Mouse (Mus musculus) MEL (cell line): ENCODE results near the gene Nbas. TPM values are rescaled to one million over a fixed set of nuclear protein-coding genes. Genes with fewer than 3 reads are reported as not detected.

ENCODE experiments used
- DNase-seq: peaks from one replicate; pipeline ENCODE4 v3.0.0; 2011; ENCODE audit warnings: low read depth, low spot score
- H3K27ac ChIP-seq: 2 replicates; pipeline ENCODE4 v1.5.1; 2012; ENCODE audit warnings: low read depth, mild to moderate bottlenecking, control low read depth, low read length, moderate library complexity; ENCODE audit not compliant: control insufficient read depth
- H3K27me3 ChIP-seq, 2 experiments: fragments of 150-350 bp in 1 of 2; sonication (generic) in 1 of 2; 2 replicates each; pipeline ENCODE4 v1.6.1; 2012; ENCODE audit warnings: low read length in 2 of 2, mild to moderate bottlenecking in 2 of 2, improper control_type of control experiment in 1 of 2, moderate library complexity in 1 of 2; ENCODE audit not compliant: insufficient read depth in 2 of 2, control insufficient read depth in 1 of 2
- H3K36me3 ChIP-seq, 2 experiments: 2 replicates each; pipeline ENCODE4 v1.6.1; 2012 to 2014; ENCODE audit warnings: low read length in 2 of 2, improper control_type of control experiment in 1 of 2, inconsistent platforms in 1 of 2, mild to moderate bottlenecking in 1 of 2; ENCODE audit not compliant: insufficient read depth in 2 of 2, control insufficient read depth in 1 of 2
- H3K4me1 ChIP-seq, 2 experiments: fragments of 150-350 bp in 1 of 2; sonication (generic) in 1 of 2; 2 replicates each; pipeline ENCODE4 v1.6.1; 2012; ENCODE audit warnings: low read length in 2 of 2, improper control_type of control experiment in 1 of 2, mild to moderate bottlenecking in 1 of 2; ENCODE audit not compliant: insufficient read depth in 2 of 2, control insufficient read depth in 1 of 2
- H3K4me3 ChIP-seq, 2 experiments: fragments of 150-350 bp in 1 of 2; sonication (generic) in 1 of 2; 2 replicates each; pipeline ENCODE4 v1.5.1; 2012; ENCODE audit warnings: low read depth in 2 of 2, low read length in 2 of 2, mild to moderate bottlenecking in 2 of 2, moderate library complexity in 2 of 2, control low read depth in 1 of 2, improper control_type of control experiment in 1 of 2; ENCODE audit not compliant: control insufficient read depth in 1 of 2, insufficient read depth in 1 of 2
- H3K79me2 ChIP-seq: 2 replicates; pipeline ENCODE4 v1.6.1; 2012; ENCODE audit warnings: mild to moderate bottlenecking, low read length, moderate library complexity; ENCODE audit not compliant: control insufficient read depth, poor library complexity, insufficient read depth
- H3K9ac ChIP-seq: 2 replicates; pipeline ENCODE4 v1.6.1; 2012; ENCODE audit warnings: low read depth, mild to moderate bottlenecking, control low read depth, low read length, moderate library complexity; ENCODE audit not compliant: control insufficient read depth, poor library complexity, severe bottlenecking
- H3K9me3 ChIP-seq: fragments of 150-350 bp; sonication (generic); replicated peaks from 2 replicates; pipeline ENCODE4 v1.6.1; 2012; ENCODE audit warnings: mild to moderate bottlenecking, low read length, improper control_type of control experiment, moderate library complexity; ENCODE audit not compliant: insufficient read depth
- CHD1 ChIP-seq: IDR thresholded peaks from 2 replicates; pipeline ENCODE4 v1.6.1; 2012; ENCODE audit warnings: low read depth, mild to moderate bottlenecking, inconsistent platforms, low read length, improper control_type of control experiment
- CHD2 ChIP-seq: IDR thresholded peaks from 2 replicates; pipeline ENCODE4 v1.6.1; 2011; ENCODE audit warnings: low read length, improper control_type of control experiment
- CTCF ChIP-seq, 3 experiments: IDR thresholded peaks in 2 of 3; conservative IDR thresholded peaks in 1 of 3; 2 replicates each; pipeline ENCODE4 v1.5.1; 2011 to 2012; ENCODE audit warnings: low read length in 3 of 3, low read depth in 2 of 3, mild to moderate bottlenecking in 2 of 3, improper control_type of control experiment in 1 of 3, inconsistent platforms in 1 of 3, mixed read lengths in 1 of 3, moderate library complexity in 1 of 3; ENCODE audit not compliant: control insufficient read depth in 1 of 3, insufficient read depth in 1 of 3, poor library complexity in 1 of 3, severe bottlenecking in 1 of 3
- ETS1 ChIP-seq: IDR thresholded peaks from 2 replicates; pipeline ENCODE4 v1.6.1; 2012; ENCODE audit warnings: low read depth, mild to moderate bottlenecking, inconsistent platforms, low read length, improper control_type of control experiment, moderate library complexity
- GABPA ChIP-seq: IDR thresholded peaks from 2 replicates; pipeline ENCODE4 v1.6.1; 2012; ENCODE audit warnings: low read depth, mild to moderate bottlenecking, inconsistent platforms, low read length, improper control_type of control experiment, moderate library complexity
- HCFC1 ChIP-seq: IDR thresholded peaks from 2 replicates; pipeline ENCODE4 v1.6.1; 2012; ENCODE audit warnings: low read depth, mild to moderate bottlenecking, inconsistent platforms, low read length, improper control_type of control experiment, moderate library complexity
- JUND ChIP-seq: IDR thresholded peaks from 2 replicates; pipeline ENCODE4 v1.6.1; 2011; ENCODE audit warnings: low read depth, mild to moderate bottlenecking, improper control_type of control experiment, low read length
- MAFK ChIP-seq: IDR thresholded peaks from 2 replicates; pipeline ENCODE4 v1.6.1; 2011; ENCODE audit warnings: low read depth, mild to moderate bottlenecking, low read length, improper control_type of control experiment, borderline replicate concordance
- MAZ ChIP-seq: IDR thresholded peaks from 2 replicates; pipeline ENCODE4 v1.6.1; 2012; ENCODE audit warnings: low read depth, mild to moderate bottlenecking, inconsistent platforms, low read length, improper control_type of control experiment
- MXI1 ChIP-seq: IDR thresholded peaks from 2 replicates; pipeline ENCODE4 v1.6.1; 2011; ENCODE audit warnings: mild to moderate bottlenecking, low read depth, low read length, improper control_type of control experiment
- NRF1 ChIP-seq: IDR thresholded peaks from 2 replicates; pipeline ENCODE4 v1.6.1; 2014; ENCODE audit warnings: low read depth, mild to moderate bottlenecking, inconsistent platforms, low read length, improper control_type of control experiment, moderate library complexity; ENCODE audit not compliant: poor library complexity, insufficient read depth, severe bottlenecking
- POLR2AphosphoS5 ChIP-seq: IDR thresholded peaks from 2 replicates; pipeline ENCODE4 v1.6.1; 2012; ENCODE audit warnings: low read depth, borderline replicate concordance, mild to moderate bottlenecking, inconsistent platforms, low read length, moderate library complexity, mixed read lengths
- RCOR1 ChIP-seq: IDR thresholded peaks from 2 replicates; pipeline ENCODE4 v1.6.1; 2012; ENCODE audit warnings: low read depth, mild to moderate bottlenecking, inconsistent platforms, low read length, improper control_type of control experiment
- SMC3 ChIP-seq: IDR thresholded peaks from 2 replicates; pipeline ENCODE4 v1.6.1; 2011; ENCODE audit warnings: low read depth, low read length, improper control_type of control experiment
- UBTF ChIP-seq: IDR thresholded peaks from 2 replicates; pipeline ENCODE4 v1.6.1; 2012; ENCODE audit warnings: low read depth, mild to moderate bottlenecking, inconsistent platforms, low read length, improper control_type of control experiment, moderate library complexity, borderline replicate concordance; ENCODE audit not compliant: insufficient read depth
- USF1 ChIP-seq: IDR thresholded peaks from 2 replicates; pipeline ENCODE4 v1.6.1; 2014; ENCODE audit warnings: low read depth, mild to moderate bottlenecking, inconsistent platforms, low read length, improper control_type of control experiment, moderate library complexity
- USF2 ChIP-seq, 2 experiments: IDR thresholded peaks; 2 replicates each; pipeline ENCODE4 v1.6.1; 2011 to 2012; ENCODE audit warnings: improper control_type of control experiment in 2 of 2, low read length in 2 of 2, borderline replicate concordance in 1 of 2, inconsistent platforms in 1 of 2, low read depth in 1 of 2, mild to moderate bottlenecking in 1 of 2; ENCODE audit not compliant: insufficient read depth in 1 of 2
- ZKSCAN1 ChIP-seq: IDR thresholded peaks from 2 replicates; pipeline ENCODE4 v1.6.1; 2012; ENCODE audit warnings: low read depth, mild to moderate bottlenecking, inconsistent platforms, low read length, improper control_type of control experiment, moderate library complexity
- ZMIZ1 ChIP-seq: IDR thresholded peaks from 2 replicates; pipeline ENCODE4 v1.6.1; 2012; ENCODE audit warnings: low read depth, mild to moderate bottlenecking, inconsistent platforms, low read length, improper control_type of control experiment, moderate library complexity
- polyA plus RNA-seq, 2 experiments: library from polyadenylated mRNA; stranded (reverse) in 1 of 2; unstranded in 1 of 2; fragments of >175 nt in 1 of 2; fragments of >200 nt in 1 of 2; gene quantifications; 2 replicates each; pipeline versions ENCODE4 v1.2.1 to v1.2.4; 2012; ENCODE audit warnings: low replicate concordance in 2 of 2, low read depth in 1 of 2; ENCODE audit not compliant: insufficient read length in 2 of 2, insufficient read depth in 1 of 2, missing spikeins in 1 of 2
- total RNA-seq: library from RNA; depleted of rRNA; stranded (reverse); fragments of 300-350 nt; gene quantifications from 2 replicates; pipeline ENCODE4 v1.2.3, GENCODE M21; 2012

Nbas gene
- total and polyA plus RNA-seq, 3 experiments = 24.2 to 25.7 TPM; not detected in 1

DNA sequence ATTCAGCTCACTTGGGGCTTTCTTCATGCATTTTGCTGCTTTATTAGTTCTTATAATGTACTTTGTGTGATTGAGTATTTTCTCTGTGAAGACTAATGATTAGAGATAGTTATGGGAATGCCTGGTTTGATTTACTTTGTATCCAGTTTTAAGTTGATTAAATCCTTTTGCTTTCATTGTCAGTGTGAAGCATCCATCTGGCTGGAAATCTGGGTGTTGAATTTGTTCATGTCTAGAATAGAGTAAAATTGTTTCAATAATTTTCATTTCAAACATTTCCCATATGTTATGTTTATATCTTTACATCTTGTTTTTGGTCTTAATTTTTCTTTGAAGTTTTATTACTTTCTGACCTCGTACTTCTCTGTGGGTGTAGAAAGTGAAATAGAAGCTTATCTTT is 46.1 kb downstream of the Nbas start:
- DNase-seq = no peak
- TF ChIP-seq UBTF (no peak), MXI1 (no peak), RCOR1 (no peak), MAZ (no peak), SMC3 (no peak), ETS1 (no peak), HCFC1 (no peak)
- no peaks in the 10 kb centered on the region for H3K79me2 ChIP-seq

DNA sequence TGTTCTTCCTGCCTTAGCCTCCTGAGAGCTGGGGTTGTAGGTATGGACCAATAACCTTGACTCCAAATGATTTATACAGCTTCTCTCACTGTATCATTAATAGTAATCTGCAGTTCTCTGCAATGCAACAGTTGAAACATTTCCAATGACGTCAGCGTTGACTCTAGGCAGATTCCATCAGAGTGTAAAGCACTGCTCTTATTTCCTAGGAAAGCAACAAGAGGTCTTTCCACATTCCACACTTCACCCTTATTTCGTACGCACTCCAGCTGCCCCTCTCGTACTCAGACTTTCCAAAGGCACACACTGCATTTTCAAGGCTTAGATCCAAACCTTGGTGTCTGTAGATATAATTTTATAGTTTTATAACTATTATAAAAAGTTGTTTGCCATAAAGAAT is 73.6 kb downstream of the Nbas start:
- H3K4me3 ChIP-seq = no peak overlapping the region
- H3K27me3 ChIP-seq = no peaks in the 10 kb centered on the region
- no peak overlapping the region for H3K9ac ChIP-seq
- no peaks in the 10 kb centered on the region for H3K9me3 ChIP-seq
- no peaks in the 10 kb centered on the region; a peak in 1 of 4 replicates for H3K4me1 ChIP-seq
- no peak overlapping the region for H3K27ac ChIP-seq
- DNase-seq = no peak
- TF ChIP-seq POLR2AphosphoS5 (no peak), MXI1 (no peak)
- no peaks in the 10 kb centered on the region for H3K79me2 ChIP-seq
- H3K36me3 ChIP-seq = peaks cover 5 to 7% of the 10 kb centered on the region in 2 experiments; a peak in 3 of 4 replicates

More for the DNA sequence above, 46.1 kb downstream of the Nbas start:
- H3K9ac ChIP-seq = no peak overlapping the region
- H3K4me3 ChIP-seq = no peak overlapping the region
- H3K36me3 ChIP-seq = peaks cover 3 to 5% of the 10 kb centered on the region in 2 experiments; a peak in 3 of 4 replicates
- no peaks in the 10 kb centered on the region for H3K9me3 ChIP-seq
- H3K27ac ChIP-seq = no peak overlapping the region
- H3K4me1 ChIP-seq = peaks cover 0 to 3% of the 10 kb centered on the region in 2 experiments; a peak in 1 of 4 replicates
- no peaks in the 10 kb centered on the region for H3K27me3 ChIP-seq

DNA sequence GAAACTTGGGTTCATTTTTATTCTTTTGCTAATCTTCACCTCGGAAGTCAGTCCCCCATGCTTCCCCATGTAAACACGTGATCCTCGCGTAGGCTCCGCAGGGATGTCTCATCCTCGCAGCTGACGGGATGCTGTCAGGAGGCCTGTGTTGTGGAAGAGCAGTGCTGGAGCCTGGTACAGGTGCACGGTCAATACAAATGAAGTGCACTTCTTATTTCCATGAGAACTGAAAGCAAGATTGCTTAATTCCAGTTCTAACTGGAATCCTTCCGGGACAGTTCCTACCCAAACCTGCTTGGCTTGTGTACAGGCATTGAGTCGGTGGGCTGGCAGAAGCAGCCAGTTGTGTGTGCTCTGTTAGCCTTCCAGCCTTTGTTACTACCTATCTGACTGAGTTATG is 87.3 kb downstream of the Nbas start:
- Histone ChIP-seq H3K9ac (no peak overlapping the region), H3K4me1 (peaks cover 4 to 8% of the 10 kb centered on the region in 2 experiments), H3K4me3 (no peak overlapping the region), H3K27me3 (no peaks in the 10 kb centered on the region), H3K36me3 (peaks cover 2 to 14% of the 10 kb centered on the region in 2 experiments), H3K79me2 (no peaks in the 10 kb centered on the region), H3K27ac (no peak overlapping the region), H3K9me3 (no peaks in the 10 kb centered on the region)
- DNase-seq = no peak
- TF ChIP-seq GABPA (no peak), NRF1 (no peak), CHD2 (no peak), USF1 (no peak), ZKSCAN1 (no peak), JUND (no peak), RCOR1 (no peak), CTCF (IDR thresholded peaks at IDR 0.05 in 2 of 3, conservative IDR thresholded peaks at IDR 0.05 in 1 of 3; ENCODE audit: control insufficient read depth in 1 of 3, insufficient read depth in 1 of 3, low read depth in 2 of 3, low read length in 3 of 3, poor library complexity in 1 of 3, severe bottlenecking in 1 of 3) (no peak), USF2 (IDR thresholded peaks at IDR 0.05; ENCODE audit: borderline replicate concordance in 1 of 2, insufficient read depth in 1 of 2, low read depth in 1 of 2, low read length in 2 of 2) (no peak), ETS1 (no peak), ZMIZ1 (no peak), MAZ (no peak), MAFK (no peak), CHD1 (no peak)
